Mouse (Mus musculus): ENCODE results near the gene Dtnb.

Gene Dtnb

DNA sequence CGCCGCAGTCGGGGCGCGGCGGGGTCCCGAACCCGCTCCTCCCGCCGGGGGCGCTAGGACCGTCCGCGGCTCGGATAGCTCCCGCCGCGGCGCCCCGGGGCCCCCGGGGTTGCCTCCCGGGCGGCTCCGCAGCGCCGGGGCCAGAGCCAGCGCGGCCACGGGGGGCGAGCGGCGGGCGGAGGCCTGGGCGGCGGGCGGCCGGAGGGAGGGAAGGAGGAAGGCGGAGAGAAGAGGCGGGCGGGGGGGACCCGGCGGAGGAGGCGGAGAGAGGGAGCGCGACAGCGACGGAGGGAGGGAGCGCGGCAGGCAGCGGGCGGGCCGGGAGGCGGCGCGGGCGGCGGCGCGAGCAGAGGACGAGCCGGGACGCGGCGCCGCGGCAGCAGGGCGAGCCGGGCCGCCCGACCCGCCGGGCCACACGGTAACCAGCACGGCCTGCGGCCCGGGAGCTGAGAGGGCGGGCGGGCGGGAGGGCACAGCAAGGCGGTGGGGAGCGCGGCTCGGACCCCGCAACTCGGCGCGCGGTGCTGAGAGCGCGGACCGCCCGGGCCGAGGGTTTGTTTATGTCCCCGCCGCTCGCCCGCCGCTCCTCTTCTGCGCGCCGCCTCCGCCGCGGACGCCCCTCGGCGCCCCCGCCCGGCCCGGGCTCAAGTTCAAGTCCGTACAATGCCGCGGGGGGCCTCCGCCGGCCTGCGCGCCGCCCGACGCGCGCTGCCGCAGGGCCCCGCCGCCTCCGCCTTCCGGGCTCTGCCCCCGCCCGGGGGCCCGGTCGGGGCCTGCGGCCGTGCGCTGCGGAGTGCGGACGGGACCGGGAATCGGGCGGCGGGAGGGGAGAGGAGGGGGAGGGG is 234.7 kb downstream of the Dtnb start:
- peak; percentile 34 for ATAC-seq (ENCODE audit: low TSS enrichment)

DNA sequence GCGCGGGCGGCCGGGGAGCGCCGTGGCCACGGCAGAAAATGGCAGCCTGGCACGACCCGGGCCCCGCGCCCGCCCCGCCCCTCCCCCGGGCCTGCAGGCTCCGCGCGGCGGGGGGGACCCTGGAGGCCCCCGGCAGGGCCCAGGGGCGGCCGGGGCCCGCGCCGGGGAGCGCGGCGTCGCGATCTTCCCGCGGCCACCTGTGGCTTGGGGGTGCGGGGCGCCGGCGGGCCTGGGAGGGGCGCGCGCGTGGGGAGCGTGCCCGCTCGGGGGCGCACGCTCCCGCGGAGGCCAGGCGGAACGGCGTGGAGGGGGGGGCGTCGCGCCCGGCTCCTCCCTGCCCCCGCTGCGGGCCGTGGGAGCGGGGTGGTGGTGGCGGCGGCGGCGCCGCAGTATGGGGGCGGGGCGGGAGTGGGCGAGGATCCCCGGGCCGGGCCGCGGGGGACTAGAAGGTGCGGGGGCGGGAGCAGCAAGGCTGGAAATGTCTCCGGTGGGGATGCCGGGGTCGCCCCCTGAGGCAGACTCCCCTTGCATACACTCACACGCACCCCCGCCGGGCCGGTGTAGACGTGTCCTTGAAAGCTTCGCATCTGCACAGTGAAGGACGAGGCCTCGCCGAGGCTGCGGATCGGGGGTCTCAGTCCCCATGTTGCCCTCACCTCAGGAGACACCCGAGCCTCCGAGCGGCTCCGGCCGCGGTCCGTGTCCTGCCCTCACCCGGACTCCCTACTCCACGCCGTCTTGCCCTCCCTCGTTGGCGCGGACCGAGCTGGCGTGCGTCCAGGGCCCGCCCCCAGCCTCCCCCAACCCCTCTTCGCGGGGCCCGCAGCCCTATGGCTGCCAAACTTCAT is 235.6 kb downstream of the Dtnb start:
- ATAC-seq (ENCODE audit: low TSS enrichment): peak; percentile 3; the same call in 1 of the 2 replicates

DNA sequence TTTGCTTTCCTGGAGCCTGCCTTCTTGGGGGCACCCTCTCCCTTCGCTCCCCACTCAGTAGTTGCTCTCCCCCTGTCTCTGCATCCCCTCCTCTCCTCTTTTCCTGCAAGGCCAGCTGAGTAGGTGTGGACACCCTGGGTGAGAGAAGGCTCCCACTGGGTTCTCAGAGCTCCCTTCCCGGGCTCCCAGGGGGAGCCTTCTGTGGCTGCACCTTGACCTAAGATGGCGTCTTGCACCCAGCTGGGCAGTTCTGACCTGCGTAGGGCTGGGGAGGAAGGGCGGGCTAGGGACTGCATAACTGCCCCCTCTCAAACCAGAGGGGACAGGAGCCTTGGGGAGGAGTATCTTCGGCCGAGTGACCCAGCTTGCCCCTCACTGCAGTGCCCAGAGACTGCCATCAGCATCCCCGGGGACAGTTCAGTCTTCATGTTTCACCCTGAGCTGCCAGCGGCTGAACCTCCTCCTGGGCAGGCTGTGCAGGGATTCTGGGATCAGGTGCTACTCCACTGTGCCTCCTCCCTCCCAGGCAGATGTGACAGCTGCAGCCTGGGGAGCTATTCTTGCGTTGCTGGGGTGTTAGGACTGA is 236.3 kb downstream of the Dtnb start:
- ATAC-seq (ENCODE audit: low TSS enrichment): peak; percentile 5; the same call in 1 of the 2 replicates

DNA sequence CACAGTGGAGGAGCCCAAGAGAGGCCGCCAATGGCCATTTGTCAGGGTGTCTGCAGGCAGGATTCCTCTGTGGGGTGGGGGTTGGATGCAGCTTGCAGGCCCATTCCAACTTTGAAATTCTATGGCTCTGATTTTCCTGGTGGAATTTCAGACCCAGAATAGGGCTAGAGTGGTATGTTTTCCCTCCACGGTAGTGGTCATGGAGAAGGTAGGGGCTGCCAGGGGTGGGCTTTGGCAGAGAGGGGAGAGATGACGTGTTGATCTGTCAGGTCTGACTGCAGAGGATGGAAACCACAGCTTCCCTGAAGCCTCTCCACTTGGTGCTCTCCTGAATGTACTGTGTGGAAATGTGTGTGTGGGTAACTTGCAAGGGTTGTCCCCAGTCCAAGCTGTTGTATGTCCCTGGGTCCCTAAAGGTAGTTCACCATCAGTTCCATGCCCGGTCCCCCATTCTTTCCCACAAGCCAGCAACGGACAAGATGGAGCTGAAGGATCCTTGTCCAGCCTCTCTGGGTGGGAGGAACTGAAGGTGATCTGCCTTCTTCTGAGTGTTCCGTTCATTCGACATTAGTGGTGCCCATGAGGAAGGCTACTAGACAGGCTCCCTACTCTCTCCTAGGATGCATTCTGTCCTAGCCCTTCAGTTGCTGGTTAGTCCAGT is 237.5 kb downstream of the Dtnb start:
- ATAC-seq (ENCODE audit: low TSS enrichment): no peak

DNA sequence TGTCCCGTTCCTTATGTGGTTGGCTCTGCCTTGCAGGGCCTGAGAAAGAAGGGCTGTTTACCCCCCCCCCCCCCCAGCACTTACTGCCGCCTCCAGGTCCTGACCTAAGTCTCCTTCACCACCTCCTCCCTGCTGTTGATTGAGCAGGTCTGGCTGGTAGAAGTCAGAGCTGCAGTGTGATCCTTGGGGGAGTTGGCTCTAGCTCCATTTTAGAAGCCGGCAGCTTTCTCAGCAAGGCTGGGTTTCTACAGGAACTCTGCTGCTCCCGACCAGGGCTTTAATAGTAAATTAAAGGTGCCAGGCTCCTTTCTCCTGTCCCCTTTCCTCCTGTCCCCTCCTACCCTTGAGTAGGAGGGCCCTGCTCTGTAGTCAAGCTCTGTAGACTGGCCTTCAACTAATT is 238.3 kb downstream of the Dtnb start:
- no peak for ATAC-seq (ENCODE audit: low TSS enrichment)

DNA sequence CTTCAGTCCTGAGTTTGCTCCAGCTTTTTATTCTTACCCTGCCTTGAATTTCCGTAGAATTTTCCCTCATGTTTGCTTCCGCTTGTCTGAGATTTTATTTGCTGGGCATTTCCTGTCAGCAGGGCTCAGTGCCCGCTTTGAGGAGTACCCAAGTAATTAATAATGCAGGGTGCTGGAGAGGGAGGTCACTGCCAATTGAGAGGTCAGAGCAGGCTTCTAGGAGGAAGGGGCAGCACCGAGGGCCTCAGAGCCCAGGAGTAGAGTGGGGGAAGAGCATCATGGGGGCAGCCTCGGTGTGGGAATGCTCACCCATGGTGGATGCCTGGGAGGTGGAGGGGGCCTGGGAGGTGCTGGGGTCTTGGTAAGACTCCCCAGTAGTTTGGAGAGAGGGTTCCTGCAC is 239.4 kb downstream of the Dtnb start:
- ATAC-seq (ENCODE audit: low TSS enrichment): no peak

DNA sequence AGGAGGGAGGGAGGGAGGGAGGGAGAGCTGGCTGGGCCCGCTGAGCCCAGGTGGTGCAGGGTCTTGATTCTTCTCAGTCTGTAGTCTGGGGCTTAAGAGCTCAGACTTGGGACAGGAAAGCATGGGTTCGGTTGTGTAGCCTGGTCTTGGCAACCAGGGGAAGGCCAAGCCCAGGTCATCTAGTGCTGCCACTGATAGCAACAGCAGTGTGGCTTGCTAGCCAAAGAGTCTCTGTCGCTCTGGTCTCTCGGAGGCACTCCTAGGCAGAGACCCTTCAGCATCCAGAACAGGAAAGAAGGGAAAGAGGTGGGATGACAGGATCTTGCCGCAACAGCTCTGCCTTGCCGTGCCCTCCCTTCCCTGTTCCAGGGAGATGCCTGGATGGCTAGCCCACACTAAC is 240.1 kb downstream of the Dtnb start:
- ATAC-seq (ENCODE audit: low TSS enrichment): no peak

DNA sequence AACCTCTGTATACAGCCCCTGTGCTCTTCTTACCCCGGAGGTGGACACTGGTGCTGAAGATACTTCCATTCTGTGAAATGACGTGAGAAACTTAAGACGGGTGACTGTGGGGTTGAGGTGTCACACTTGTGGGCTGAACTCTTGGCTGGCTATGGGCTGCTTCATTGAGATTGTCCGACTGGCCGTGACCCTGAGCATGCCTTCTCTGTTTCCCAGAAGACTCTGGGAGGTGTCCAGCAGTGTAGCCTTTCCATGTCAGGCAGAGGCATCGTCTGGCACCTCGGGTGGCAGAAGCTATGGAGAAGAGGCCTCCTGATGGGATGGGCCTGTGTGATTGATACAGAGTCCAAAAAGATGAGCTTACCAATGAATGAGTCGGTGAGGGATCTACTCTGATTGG is 241.0 kb downstream of the Dtnb start:
- no peak for ATAC-seq (ENCODE audit: low TSS enrichment)

DNA sequence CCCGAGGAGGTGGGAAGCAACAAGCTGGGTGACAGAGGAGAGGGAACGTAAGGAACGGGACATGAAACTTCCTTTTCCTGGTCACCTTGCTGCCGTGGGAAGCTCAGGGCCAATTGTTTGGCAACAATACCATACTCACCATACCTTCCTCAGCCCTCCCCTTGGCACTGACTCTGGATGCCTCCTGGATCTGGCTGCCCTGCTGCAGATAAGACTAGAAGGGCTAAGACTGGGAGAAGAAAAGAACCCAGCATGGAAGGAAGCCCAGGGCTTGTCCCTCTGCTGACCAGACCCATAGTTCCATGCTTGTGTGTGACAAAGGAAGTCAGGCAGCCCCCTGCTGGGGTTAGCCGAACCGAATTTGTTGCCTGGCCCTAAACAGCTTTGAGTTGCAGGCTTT is 243.2 kb downstream of the Dtnb start:
- no peak for ATAC-seq (ENCODE audit: low TSS enrichment)

DNA sequence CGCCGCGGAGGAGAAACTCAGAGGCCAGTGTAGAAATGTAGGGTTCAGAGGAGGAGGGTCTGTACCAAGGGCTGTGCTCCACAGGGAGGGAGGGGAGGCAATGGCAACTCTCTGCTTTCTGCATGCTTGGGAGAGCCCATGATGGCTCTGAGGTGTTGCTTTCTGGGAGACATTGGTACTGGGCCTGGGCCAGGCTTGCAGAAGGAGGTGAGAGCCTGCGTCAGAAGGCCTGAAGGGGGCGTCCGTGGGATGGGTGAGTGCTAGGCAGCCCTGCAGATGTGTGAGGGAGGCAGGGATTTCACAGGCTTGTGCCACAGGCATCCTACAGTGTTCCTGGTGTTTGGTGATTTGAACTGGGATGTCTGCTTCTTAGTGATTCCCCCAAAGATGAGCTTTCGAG is 244.9 kb downstream of the Dtnb start:
- ATAC-seq (ENCODE audit: low TSS enrichment): peak; percentile 53

DNA sequence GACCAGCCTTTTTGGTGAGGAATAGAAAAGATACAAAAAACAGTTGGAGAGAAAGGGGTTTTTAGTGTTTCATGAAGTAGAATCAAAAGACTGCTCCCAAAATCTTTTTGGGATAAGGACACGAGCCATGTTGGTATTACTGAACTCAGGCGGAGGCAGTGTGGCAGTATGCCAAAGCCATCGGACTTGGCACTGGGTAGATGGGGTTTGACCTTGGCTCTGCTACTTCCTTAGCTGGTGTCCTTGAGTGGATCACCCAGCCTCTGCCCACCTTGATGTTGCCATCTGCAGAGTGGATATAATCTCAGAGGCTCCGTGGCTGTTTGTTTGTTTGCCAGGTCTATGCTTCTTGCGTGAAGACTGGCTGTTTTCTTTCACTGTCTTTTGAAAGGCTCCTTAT is 245.4 kb downstream of the Dtnb start:
- ATAC-seq (ENCODE audit: low TSS enrichment): no peak

DNA sequence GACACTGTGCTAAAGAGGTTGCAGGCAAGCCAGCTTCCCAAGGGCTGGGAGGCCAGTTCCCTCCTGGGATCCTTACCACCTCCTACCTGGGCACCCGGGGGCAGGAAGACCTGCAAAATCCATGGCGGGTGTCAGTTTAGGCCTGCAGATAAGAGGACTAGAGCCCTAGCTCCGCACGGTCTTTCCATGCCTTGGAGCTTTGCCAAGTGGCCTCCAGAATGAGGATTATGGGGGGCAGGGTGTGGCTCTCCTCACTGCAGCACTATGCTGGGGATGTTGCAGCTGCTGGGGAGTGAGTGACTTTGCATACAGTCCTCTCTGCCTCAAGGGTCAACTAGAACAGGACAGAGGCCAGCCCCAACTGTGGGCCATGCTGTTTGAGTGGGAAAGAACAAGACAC is 247.7 kb downstream of the Dtnb start:
- ATAC-seq (ENCODE audit: low TSS enrichment): no peak

DNA sequence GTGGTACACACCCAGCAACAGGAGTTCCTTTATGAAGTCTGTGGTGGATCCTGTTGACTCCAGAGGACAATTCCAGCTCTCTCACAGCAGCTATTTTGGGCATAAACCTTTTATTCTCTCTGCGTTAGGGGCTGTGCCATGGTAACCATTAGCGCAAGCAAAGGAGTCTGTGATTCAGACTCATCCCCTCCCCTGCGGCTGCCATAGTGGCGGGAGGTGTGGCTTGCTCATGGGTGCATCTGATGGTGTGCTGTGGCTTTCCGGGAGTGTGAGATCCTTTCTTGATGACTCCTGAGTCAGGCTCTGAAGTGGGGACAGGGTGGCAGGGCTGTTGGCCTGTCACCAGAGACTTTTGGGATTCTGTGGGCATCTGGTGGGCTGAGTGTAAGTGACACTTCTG is 251.2 kb downstream of the Dtnb start:
- peak; percentile 55 for ATAC-seq (ENCODE audit: low TSS enrichment)

DNA sequence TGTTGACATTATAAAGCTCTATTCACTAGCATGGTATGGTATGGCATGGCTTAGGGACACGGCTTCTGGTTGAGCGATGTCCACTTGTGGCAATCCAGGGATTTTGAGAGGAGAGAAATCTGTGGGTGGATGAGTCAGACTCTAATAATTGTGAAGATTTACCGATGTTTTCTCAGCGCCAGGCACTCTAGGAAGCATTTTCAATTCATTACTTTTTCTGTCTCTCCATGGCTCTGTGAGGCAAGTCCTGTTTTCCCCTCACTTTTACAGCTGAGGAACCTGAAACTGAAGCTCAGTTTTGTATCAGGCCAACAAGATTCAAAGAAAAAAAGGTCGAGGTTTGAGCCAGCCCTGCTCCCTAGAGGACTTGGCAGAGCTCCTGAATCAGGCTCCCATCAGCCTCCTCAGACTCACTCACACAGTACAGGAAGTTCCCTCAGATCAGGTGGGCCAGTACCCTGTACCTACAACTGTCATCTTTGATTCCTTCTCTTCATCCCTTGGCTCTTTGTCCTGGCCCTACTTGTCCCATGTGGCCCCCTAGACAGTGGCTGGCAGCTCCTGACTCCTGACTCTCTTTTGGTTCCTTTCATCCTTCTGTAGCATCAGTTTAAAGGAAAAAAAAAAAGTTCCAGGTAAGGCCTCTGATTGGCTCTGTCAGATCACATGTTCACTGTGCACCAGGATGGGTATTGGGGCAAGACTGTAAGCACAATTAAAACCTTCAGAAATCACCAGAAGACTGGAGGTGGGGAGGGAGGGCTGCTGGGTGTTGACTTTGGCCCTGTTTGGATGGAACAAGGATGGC is 252.9 kb downstream of the Dtnb start:
- no peak for ATAC-seq (ENCODE audit: low TSS enrichment)

DNA sequence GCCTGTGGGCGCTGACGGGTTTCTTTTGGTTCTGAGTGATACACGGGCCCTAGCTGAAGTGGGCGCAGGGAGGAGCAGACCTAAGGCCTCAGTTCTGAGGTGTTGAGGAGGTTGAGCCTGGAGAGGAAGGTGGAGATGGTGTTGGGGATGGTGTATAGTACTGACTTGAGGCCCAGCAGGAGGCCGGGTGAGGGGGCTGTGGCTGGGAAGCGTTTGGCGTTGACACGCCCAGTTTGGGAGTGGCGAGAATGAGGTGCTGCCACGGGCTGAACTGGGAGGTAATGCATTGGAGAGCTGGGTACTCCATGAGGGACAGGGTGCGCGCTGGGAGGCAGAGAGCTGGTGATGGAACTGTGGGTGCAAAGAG is 253.5 kb downstream of the Dtnb start:
- 0 out of 2 replicates have a peak, but pooled peaks have one; percentile 10 for ATAC-seq (ENCODE audit: low TSS enrichment)

DNA sequence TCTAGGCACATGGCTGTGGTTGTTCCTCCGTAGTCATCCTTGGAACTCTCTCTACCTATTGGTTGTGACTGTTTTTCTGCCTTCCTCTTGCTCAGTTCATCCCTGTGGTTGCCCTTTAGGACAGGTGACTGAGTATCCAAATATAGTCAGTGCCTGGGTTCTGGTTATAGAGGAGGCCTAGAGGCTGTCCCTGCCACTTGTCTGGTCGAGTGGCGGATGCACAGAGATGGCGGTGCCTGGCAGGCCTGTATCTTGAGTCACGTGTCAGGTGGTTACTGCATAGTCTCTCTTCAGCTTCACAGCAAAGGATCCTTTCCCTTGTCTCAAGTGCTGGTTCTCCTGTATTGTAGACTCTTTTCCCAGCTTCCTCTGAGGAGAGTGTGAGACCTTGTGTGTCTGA is 255.6 kb downstream of the Dtnb start:
- ATAC-seq (ENCODE audit: low TSS enrichment): no peak
